Mouse (Mus musculus) heart, postnatal 0 days (tissue): ENCODE results near the gene Gm11985.

Experiments
- CTCF ChIP-seq: IDR thresholded peaks from 2 replicates; pipeline ENCODE4 v1.5.1; 2016; ENCODE audit warnings: antibody characterized with exemption, control low read depth, low read depth
- EP300 ChIP-seq: IDR thresholded peaks from 2 replicates; pipeline ENCODE4 v1.6.1; 2016; ENCODE audit warnings: antibody characterized with exemption, low read depth

- no peak for TF ChIP-seq CTCF
- no peak for TF ChIP-seq EP300
Measured at GRCm38 (mm10) chr11:7237712-7238111, 49.3 kb upstream of the Gm11985 start.
